Mouse (Mus musculus) thymus, adult 2 months (tissue): ENCODE data around the gene Fam50b. TPM values are rescaled to one million over a fixed set of nuclear protein-coding genes. Genes with fewer than 3 reads are reported as not detected.

ENCODE experiments used
- DNase-seq: peaks from one replicate; pipeline ENCODE4 v3.0.0; 2021
- H3K27ac ChIP-seq: fragments of 200-500 bp; 2 replicates; pipeline ENCODE4 v1.5.1; 2012; ENCODE audit warnings: low read length, control low read depth; ENCODE audit not compliant: control insufficient read depth, insufficient read depth
- H3K27me3 ChIP-seq: fragments of 200-500 bp; 2 replicates; pipeline ENCODE4 v1.6.1; 2012; ENCODE audit warnings: mild to moderate bottlenecking, low read length, moderate library complexity, mixed read lengths; ENCODE audit not compliant: control insufficient read depth, insufficient read depth
- H3K36me3 ChIP-seq: fragments of 200-500 bp; 2 replicates; pipeline ENCODE4 v1.6.1; 2012; ENCODE audit warnings: mild to moderate bottlenecking, low read length, moderate library complexity; ENCODE audit not compliant: control insufficient read depth, insufficient read depth
- H3K4me1 ChIP-seq: fragments of 200-500 bp; replicated peaks from 2 replicates; pipeline ENCODE4 v1.6.1; 2012; ENCODE audit warnings: low read length; ENCODE audit not compliant: control insufficient read depth, insufficient read depth
- H3K4me3 ChIP-seq: fragments of 200-500 bp; 2 replicates; pipeline ENCODE4 v1.5.1; 2012; ENCODE audit warnings: mild to moderate bottlenecking, low read length, control low read depth, moderate library complexity; ENCODE audit not compliant: control insufficient read depth, insufficient read depth
- CTCF ChIP-seq: fragments of 200-500 bp; IDR thresholded peaks from 2 replicates; pipeline ENCODE4 v1.5.1; 2012; ENCODE audit warnings: mild to moderate bottlenecking, control low read depth, low read length, moderate library complexity, borderline replicate concordance; ENCODE audit not compliant: control insufficient read depth, poor library complexity, insufficient read depth; ENCODE audit errors: extremely low read depth
- POLR2A ChIP-seq: fragments of 200-500 bp; IDR thresholded peaks from 2 replicates; pipeline ENCODE4 v1.6.1; 2012; ENCODE audit warnings: mild to moderate bottlenecking, low read length, control low read depth, moderate library complexity; ENCODE audit not compliant: control insufficient read depth, poor library complexity, insufficient read depth; ENCODE audit errors: extremely low read depth
- WGBS: fragments of 180-500 bp; shearing (Covaris S2); methylation state at CpG from one replicate; pipeline ENCODE4 v1.1.7; 2018; 5-methylcytosine and 5-hydroxymethylcytosine counted together
- polyA plus RNA-seq: library from polyadenylated mRNA; depleted of rRNA; stranded (reverse); fragments of >200 nt; gene quantifications from 2 replicates; pipeline ENCODE4 v1.2.3, GENCODE M21; 2012

Gene Fam50b
- polyA plus RNA-seq, 1 experiment, result not detected

DNA sequence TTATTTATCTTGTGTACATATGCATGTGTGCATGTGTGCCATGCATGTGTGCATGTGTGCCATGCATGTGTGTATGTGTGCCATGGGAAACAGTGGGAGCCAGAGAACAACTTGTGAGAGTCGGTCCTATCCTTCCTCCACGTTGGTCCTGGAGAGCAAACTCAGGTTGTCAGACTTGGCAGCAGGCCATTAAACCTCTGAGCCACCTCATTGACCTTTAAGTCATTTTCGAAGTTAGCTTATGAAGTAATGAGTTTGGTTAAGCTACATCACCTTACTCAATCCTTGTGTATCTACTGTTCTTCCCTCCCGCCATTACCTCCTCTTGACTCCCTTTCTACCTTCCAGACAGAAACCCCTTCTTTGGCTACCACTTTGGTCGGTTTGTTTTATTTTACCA lies 30.6 kb downstream of the Fam50b start:
- no peaks in the 10 kb centered on the region for H3K4me1 ChIP-seq
- DNase-seq, result no peak
- no peaks in the 10 kb centered on the region for H3K36me3 ChIP-seq
- no peak overlapping the region for H3K4me3 ChIP-seq
- no peaks in the 10 kb centered on the region for H3K27me3 ChIP-seq
- 93% methylated on average over 5 of the region's 5 CpGs for WGBS
- no peak overlapping the region for H3K27ac ChIP-seq
- TF ChIP-seq CTCF, result no peak
- TF ChIP-seq POLR2A, result no peak

- no peak for TF ChIP-seq POLR2A
- TF ChIP-seq CTCF, result no peak
- WGBS, result 20% methylated on average over 4 of the region's 4 CpGs
- no peak for DNase-seq
- Histone ChIP-seq H3K27ac (no peak overlapping the region), H3K27me3 (no peaks in the 10 kb centered on the region), H3K36me3 (no peaks in the 10 kb centered on the region), H3K4me3 (no peak overlapping the region), H3K4me1 (no peaks in the 10 kb centered on the region)
Measured at GRCm38 (mm10) chr13:34766572-34766971, 31.9 kb downstream of the Fam50b start.

DNA sequence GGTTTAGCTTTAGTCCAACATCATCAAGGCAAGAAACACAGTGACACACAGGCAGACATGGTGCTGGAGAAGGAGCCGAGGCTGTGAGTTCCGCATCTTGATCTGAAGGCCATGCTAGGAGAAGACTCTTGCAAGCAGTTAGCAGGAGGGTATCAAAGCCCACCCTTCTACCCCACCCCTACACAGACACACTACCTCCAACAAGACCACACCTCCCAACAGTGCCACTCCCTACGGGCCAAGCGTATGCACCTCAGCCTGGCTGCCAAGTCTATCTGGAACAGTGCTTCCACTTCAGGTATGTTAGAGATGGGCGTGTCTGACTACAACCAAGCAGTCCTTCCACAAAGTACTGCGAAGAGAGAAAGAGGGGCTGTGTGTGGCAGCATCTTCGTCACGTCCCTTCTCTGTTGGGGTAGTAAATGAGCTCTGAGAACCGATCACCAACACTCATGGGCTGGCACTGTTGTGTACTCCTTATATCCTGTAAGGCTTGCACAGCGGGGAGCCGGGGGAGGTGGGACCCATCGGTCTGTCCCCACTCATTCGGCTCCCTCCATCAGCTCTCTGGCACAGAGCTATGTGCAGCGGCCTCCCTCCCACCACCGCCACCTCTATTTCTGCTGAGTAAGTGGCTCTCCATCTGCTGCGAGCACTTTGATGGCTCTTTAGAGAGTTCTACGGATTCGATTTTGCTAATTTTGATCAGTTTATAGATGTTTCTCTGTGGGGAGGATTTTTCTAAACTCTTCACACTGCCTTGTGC lies 33.1 kb downstream of the Fam50b start:
- Histone ChIP-seq H3K4me1 (no peaks in the 10 kb centered on the region), H3K36me3 (no peaks in the 10 kb centered on the region), H3K27me3 (no peaks in the 10 kb centered on the region), H3K27ac (no peak overlapping the region), H3K4me3 (no peak overlapping the region)
- no peak for DNase-seq
- TF ChIP-seq CTCF (no peak), POLR2A (no peak)
- 94% methylated on average over 18 of the region's 18 CpGs for WGBS

- no peak overlapping the region for H3K4me3 ChIP-seq
- H3K27ac ChIP-seq, result no peak overlapping the region
- H3K36me3 ChIP-seq, result no peaks in the 10 kb centered on the region
- TF ChIP-seq POLR2A, result no peak
- TF ChIP-seq CTCF, result no peak
- 93% methylated on average over 3 of the region's 3 CpGs for WGBS
- no peaks in the 10 kb centered on the region for H3K27me3 ChIP-seq
- H3K4me1 ChIP-seq, result no peaks in the 10 kb centered on the region
- no peak for DNase-seq
Measured at GRCm38 (mm10) chr13:34776767-34777166, 42.1 kb downstream of the Fam50b start.

- Histone ChIP-seq H3K27me3 (no peaks in the 10 kb centered on the region), H3K4me1 (no peaks in the 10 kb centered on the region), H3K4me3 (no peak overlapping the region), H3K27ac (no peak overlapping the region), H3K36me3 (no peaks in the 10 kb centered on the region)
- WGBS, result 90% methylated on average over 7 of the region's 7 CpGs
- no peak for DNase-seq
- TF ChIP-seq CTCF (no peak), POLR2A (no peak)
Measured at GRCm38 (mm10) chr13:34780856-34781610, 46.4 kb downstream of the Fam50b start.

GRCm38 (mm10) chr13:34781611-34782009 lies 47.0 kb downstream of the Fam50b start:
- 95% methylated on average over 4 of the region's 4 CpGs for WGBS
- TF ChIP-seq POLR2A (no peak), CTCF (no peak)
- H3K27ac ChIP-seq, result no peak overlapping the region

More at GRCm38 (mm10) chr13:34781611-34782009, 47.0 kb downstream of the Fam50b start:
- Histone ChIP-seq H3K4me1 (no peaks in the 10 kb centered on the region), H3K27me3 (no peaks in the 10 kb centered on the region), H3K4me3 (no peak overlapping the region), H3K36me3 (no peaks in the 10 kb centered on the region)
- DNase-seq, result no peak
